Mouse (Mus musculus): Measurements from ENCODE around the gene Ecm1.

Ecm1 gene

GRCm38 (mm10) chr3:95739353-95740104 is at the start of gene Ecm1:
Gene Ecm1, minus strand, starts transcription at chr3:95739569.
- no peak for DNase-seq (ENCODE audit: low spot score)

DNA sequence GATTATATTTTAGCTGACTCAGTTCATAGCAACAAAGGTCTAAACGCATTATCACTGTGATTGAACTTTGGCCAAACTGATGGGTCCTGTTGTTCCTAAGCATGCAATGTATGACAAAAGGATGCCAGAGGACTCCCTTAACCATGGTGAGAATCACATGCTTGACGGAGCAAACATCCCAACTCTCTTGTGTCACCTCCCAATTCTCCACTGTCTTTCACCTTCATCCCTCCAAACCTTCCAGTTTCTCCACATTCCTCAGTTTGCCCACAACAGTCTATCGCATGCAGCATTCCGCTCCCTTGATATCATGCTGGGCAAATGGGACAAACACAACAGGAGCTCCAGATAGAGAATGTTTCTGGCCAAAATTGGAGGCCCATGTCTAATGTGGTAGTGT is 46.1 kb upstream of the Ecm1 start:
- no peak for DNase-seq (ENCODE audit: low spot score)

GRCm38 (mm10) chr3:95771985-95772384 is 32.6 kb upstream of the Ecm1 start:
- no peak for DNase-seq (ENCODE audit: low spot score)

- DNase-seq (ENCODE audit: low spot score) = no peak
These were observed 26.2 kb upstream of the Ecm1 start for GRCm38 (mm10) chr3:95765534-95765933.

- DNase-seq (ENCODE audit: low spot score) = no peak
These were observed 24.4 kb upstream of the Ecm1 start for GRCm38 (mm10) chr3:95763811-95764210.

- DNase-seq (ENCODE audit: low spot score) = no peak
These were observed 23.6 kb upstream of the Ecm1 start for GRCm38 (mm10) chr3:95762961-95763360.

DNA sequence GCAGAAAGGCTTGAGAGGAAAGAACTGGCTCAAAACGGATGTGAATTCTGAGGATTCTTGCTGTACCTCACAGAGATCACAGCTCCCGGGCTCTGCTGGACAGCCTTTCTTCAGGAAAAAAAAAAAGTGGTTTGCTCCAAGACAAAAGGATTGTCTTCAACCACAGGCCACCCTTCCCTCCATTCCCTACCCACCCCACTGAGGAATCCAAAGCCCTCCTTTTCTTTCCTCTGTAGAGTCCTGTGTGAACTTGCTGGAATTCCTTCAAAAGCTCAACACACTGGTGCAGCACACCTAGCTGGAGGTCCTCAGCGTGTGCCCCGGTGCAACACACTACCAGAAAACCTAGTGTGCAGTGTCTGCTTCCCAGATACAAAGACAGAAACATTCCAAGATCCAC is 22.4 kb upstream of the Ecm1 start:
- no peak for DNase-seq (ENCODE audit: low spot score)

DNA sequence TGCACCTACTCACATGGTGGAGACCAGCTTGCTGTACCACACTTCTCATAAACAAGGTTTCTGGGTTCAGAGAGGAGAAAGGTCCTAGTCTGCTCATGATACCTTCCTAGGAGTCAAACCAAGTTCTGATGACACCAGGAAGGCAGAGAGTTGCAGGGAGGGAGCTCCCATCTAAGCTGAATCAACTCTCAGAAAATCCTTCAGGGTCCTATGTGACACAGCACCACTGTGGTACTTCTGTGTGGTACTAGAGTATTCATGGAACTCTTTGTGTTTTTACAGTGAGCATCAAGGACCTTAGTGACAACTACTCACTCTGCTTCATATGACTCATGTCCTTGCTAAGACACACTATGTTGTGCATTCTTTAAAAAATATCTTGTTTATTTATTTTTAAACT is 21.3 kb upstream of the Ecm1 start:
- DNase-seq (ENCODE audit: low spot score) = no peak

GRCm38 (mm10) chr3:95760106-95760505 is 20.7 kb upstream of the Ecm1 start, which contains the start of gene Tars2:
Gene Tars2, minus strand, starts transcription at chr3:95760206.
- DNase-seq (ENCODE audit: low spot score) = no peak

DNA sequence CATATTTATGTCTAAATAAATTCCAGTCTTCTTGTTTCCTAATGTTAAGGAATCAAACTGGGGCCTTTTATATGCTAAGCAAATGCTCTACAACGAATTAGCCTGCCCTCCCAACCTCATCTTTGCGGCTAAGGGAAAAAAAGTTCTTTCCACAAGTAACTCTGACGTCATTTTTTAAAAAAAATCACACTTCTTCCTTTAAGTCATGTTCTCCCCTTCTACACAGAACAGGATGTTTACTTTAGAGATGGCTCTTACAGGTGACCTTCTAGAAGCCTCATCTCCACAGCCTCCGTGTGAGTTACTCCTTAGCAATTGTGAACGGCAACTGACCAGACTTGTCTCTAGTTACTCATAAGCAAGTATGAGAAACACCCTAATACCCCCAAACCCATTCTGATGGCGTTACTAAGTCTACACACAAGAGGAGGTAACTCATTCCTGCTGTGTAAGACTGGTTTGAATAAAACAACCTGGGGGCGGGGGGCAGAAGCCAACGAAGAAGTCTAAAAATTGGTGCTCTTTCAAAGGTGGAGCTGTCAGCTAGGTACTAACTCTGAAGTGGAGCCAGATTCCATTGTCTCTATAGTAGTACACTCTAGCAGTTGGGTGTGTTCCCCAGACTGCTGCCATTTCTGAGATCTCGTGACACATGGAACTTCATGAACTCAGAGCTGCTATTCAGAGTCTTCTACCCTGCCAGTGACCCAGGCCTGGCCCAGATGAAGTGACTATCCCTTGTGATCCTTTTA is 19.3 kb upstream of the Ecm1 start:
- no peak for DNase-seq (ENCODE audit: low spot score)

GRCm38 (mm10) chr3:95756808-95757207 is 17.4 kb upstream of the Ecm1 start:
- no peak for DNase-seq (ENCODE audit: low spot score)

DNA sequence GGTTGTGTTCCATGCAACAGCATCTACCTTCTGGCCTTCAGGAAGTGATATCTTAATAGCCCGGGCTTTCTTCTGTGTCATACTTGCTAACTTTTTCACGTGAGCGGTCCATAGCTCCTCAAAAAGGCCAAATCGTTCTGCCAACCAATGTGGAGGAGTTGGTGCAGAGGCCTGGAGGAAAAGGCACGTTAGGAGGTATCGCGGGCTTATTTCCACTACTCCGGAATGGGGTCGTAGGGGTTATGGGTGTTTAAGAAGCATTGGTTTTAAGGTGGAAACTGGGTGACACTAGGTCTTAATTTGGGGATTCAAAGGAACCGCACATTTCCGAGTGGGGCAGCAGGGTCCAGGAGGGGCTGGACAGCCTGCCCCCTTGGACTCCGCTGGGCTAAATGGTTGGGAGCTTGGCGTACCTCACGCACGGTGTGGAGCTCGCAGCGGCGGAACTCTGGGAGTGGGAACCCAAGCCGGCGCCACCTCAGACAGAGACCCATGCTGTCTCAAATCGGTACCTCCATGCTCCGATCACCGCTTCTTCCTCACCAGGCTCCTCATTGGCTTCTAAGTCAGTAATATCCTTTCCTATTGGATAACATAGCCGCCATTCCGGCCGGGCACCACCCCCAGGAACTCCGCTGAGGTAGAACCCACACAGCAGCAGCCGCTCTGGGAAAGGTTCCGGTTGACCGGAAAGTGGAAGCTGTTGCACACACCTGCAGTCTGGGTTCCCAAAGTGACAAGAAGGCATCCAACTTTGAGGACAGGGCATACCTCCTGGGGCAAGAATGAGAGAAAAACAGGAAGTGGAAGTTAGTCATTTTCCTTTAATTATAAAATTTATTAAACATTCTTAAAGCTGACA is 15.2 kb upstream of the Ecm1 start:
- peak; percentile 77 for DNase-seq (ENCODE audit: low spot score)

DNA sequence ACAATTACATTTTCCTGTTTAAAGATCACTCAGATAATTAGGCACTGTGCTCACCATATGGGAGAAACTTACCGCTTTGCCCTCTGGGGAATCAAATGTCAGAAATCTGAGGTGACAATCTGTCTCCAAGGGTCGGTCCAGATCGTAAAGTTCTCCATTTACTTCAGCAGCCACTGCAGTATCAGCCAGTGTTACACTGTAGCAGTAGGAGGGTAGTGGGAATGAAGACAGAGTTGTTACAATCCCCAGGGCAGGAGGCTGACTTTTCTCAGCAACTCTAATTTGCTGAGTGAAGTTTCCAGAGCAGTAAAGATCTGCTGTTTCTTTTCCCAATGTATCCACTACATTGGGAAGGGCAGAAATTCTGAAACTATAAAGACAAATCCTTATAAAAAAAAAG is 13.6 kb upstream of the Ecm1 start:
- no peak for DNase-seq (ENCODE audit: low spot score)

- no peak for DNase-seq (ENCODE audit: low spot score)
These were observed 1.0 kb upstream of the Ecm1 start for GRCm38 (mm10) chr3:95740406-95740805.

- no peak for DNase-seq (ENCODE audit: low spot score)
These were observed 4.2 kb downstream of the Ecm1 start for GRCm38 (mm10) chr3:95735071-95735670.

DNA sequence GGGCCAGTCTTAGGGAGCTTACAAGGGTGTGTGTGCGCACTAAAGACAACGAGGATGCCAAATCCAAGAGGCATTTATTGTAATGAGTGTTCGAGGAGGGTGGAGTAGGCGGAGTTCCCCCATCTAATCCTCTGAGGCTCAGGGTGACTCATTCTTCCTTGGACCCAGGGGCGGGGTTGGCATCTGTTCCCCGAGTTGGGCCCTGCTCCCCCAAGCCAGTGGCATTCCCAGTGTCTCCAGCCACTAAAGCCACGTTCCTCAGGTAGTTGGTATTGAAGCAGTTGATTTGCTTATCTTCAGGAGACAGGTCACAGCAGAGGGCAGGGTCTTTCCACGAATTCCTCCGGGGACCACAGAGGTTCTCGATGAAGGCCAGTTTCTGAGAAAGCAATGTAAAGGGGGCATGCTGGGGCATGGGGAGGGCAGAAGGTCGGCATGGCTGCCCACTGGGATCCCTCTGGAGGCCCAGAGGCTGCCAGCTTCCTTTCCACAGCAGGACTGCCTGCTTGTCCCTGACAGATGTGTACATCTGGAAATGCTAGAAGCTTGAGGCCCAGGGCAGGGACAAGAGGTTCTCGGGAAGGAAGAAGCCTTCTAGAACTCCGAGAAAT is 5.2 kb downstream of the Ecm1 start:
- no peak for DNase-seq (ENCODE audit: low spot score)

- DNase-seq (ENCODE audit: low spot score) = no peak
These were observed 6.4 kb downstream of the Ecm1 start for GRCm38 (mm10) chr3:95732744-95733521.

DNA sequence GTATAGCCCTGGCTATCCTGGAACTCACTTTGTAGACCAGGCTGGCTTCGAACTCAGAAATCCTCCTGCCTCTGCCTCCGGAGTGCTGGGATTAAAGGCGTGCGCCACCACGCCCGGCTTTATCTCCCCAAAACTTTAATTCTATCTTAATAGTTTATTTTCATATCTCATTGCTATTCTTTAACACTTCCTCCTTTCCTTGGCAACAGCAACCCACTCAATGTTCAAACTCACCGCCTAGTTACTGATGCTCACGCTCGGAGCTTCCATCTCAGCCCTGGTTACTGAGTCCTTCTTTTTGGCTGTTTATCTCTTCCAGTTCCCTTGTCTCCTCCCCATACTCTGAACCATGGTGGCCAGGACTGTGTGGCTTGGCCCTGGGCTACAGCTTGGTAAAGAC is 7.1 kb downstream of the Ecm1 start:
- DNase-seq (ENCODE audit: low spot score) = no peak

GRCm38 (mm10) chr3:95731802-95732201 is 7.6 kb downstream of the Ecm1 start:
- DNase-seq (ENCODE audit: low spot score) = no peak

GRCm38 (mm10) chr3:95730431-95730830 is 8.9 kb downstream of the Ecm1 start:
- DNase-seq (ENCODE audit: low spot score) = no peak

GRCm38 (mm10) chr3:95728906-95729305 is 10.5 kb downstream of the Ecm1 start:
- no peak for DNase-seq (ENCODE audit: low spot score)
